Mouse (Mus musculus) myocyte (in vitro differentiated cells): ENCODE results near the gene Oser1. TPM values are rescaled to one million over a fixed set of nuclear protein-coding genes. Genes with fewer than 3 reads are reported as not detected.

Source experiments
- H3K27me3 ChIP-seq: one replicate; pipeline ENCODE4 v1.6.1; 2011; ENCODE audit not compliant: control insufficient read depth, insufficient read depth, insufficient read length
- H3K36me3 ChIP-seq: one replicate; pipeline ENCODE4 v1.6.1; 2011; ENCODE audit not compliant: control insufficient read depth, insufficient read depth
- H3K4me2 ChIP-seq: one replicate; pipeline ENCODE4 v1.6.1; 2011; ENCODE audit warnings: low read depth, control low read depth
- H3K4me3 ChIP-seq: one replicate; pipeline ENCODE4 v1.5.1; 2011; ENCODE audit warnings: mild to moderate bottlenecking, control low read depth, moderate library complexity
- H3K79me2 ChIP-seq: one replicate; pipeline ENCODE4 v1.6.1; 2011; ENCODE audit not compliant: control insufficient read depth, insufficient read depth
- H3ac ChIP-seq: one replicate; pipeline ENCODE4 v1.6.1; 2011; ENCODE audit not compliant: control insufficient read depth, insufficient read length
- CEBPB ChIP-seq: IDR thresholded peaks from 2 replicates; pipeline ENCODE4 v1.6.1; 2011; ENCODE audit warnings: mild to moderate bottlenecking, moderate library complexity; ENCODE audit not compliant: poor library complexity, insufficient read depth, severe bottlenecking
- E2F4 ChIP-seq: IDR thresholded peaks from one replicate; pipeline ENCODE4 v1.6.1; 2011; ENCODE audit warnings: mild to moderate bottlenecking, control low read depth, moderate library complexity; ENCODE audit not compliant: insufficient read depth
- MAX ChIP-seq: IDR thresholded peaks from one replicate; pipeline ENCODE4 v1.6.1; 2011; ENCODE audit warnings: low read depth, mild to moderate bottlenecking, control low read depth
- MYOD1 ChIP-seq, 3 experiments: IDR thresholded peaks; one replicate each; pipeline ENCODE4 v1.6.1; 2011; ENCODE audit warnings: control low read depth in 2 of 3, low read depth in 2 of 3, mild to moderate bottlenecking in 2 of 3, moderate library complexity in 1 of 3; ENCODE audit not compliant: insufficient read length in 2 of 3, control insufficient read depth in 1 of 3
- MYOG ChIP-seq, 3 experiments: IDR thresholded peaks; one replicate each; pipeline ENCODE4 v1.6.1; 2011; ENCODE audit warnings: control low read depth in 2 of 3, low read depth in 2 of 3, mild to moderate bottlenecking in 2 of 3; ENCODE audit not compliant: insufficient read length in 2 of 3, control insufficient read depth in 1 of 3, insufficient read depth in 1 of 3
- POLR2A ChIP-seq: IDR thresholded peaks from one replicate; pipeline ENCODE4 v1.6.1; 2011; ENCODE audit warnings: low read depth, mild to moderate bottlenecking, control low read depth, moderate library complexity; ENCODE audit not compliant: insufficient read length
- POLR2AphosphoS2 ChIP-seq: IDR thresholded peaks from one replicate; pipeline ENCODE4 v1.6.1; 2011; ENCODE audit warnings: low read depth, control low read depth; ENCODE audit not compliant: insufficient read length
- REST ChIP-seq: IDR thresholded peaks from one replicate; pipeline ENCODE4 v1.6.1; 2011; ENCODE audit warnings: mild to moderate bottlenecking, control low read depth, moderate library complexity; ENCODE audit not compliant: insufficient read depth, insufficient read length
- SRF ChIP-seq: IDR thresholded peaks from one replicate; pipeline ENCODE4 v1.6.1; 2011; ENCODE audit warnings: low read depth; ENCODE audit not compliant: control insufficient read depth, insufficient read length
- TCF12 ChIP-seq: IDR thresholded peaks from one replicate; pipeline ENCODE4 v1.6.1; 2011; ENCODE audit warnings: mild to moderate bottlenecking, control low read depth; ENCODE audit not compliant: poor library complexity, insufficient read depth, severe bottlenecking
- TCF3 ChIP-seq: IDR thresholded peaks from one replicate; pipeline ENCODE4 v1.6.1; 2011; ENCODE audit warnings: low read depth, control low read depth; ENCODE audit not compliant: insufficient read length
- USF1 ChIP-seq: IDR thresholded peaks from one replicate; pipeline ENCODE4 v1.6.1; 2011; ENCODE audit warnings: low read depth, mild to moderate bottlenecking, control low read depth, moderate library complexity
- polyA plus RNA-seq: library from polyadenylated mRNA; unstranded; fragments of >200 nt; fragmentation: generic; extraction: Trizol; gene quantifications from one replicate; pipeline ENCODE4 v1.2.1, GENCODE M21; 2012; ENCODE audit warnings: missing spikeins

Gene Oser1
- polyA plus RNA-seq, 1 experiment, result 30.3 TPM

- no peak overlapping the region for H3K4me2 ChIP-seq
- no peak overlapping the region for H3ac ChIP-seq
- no peak for TF ChIP-seq USF1
- TF ChIP-seq TCF3, result no peak
- TF ChIP-seq POLR2AphosphoS2, result no peak
- TF ChIP-seq MYOG (IDR thresholded peaks at IDR 0.05; ENCODE audit: control insufficient read depth in 1 of 3, insufficient read depth in 1 of 3, insufficient read length in 2 of 3, low read depth in 2 of 3), result no peak
- no peak for TF ChIP-seq E2F4
- no peak for TF ChIP-seq REST
- no peak for TF ChIP-seq TCF12
- no peak for TF ChIP-seq SRF
- H3K79me2 ChIP-seq, result peaks cover 75% of the 10 kb centered on the region
- peaks cover 10% of the 10 kb centered on the region for H3K36me3 ChIP-seq
- H3K4me3 ChIP-seq, result no peak overlapping the region
- H3K27me3 ChIP-seq, result no peaks in the 10 kb centered on the region
Measured at GRCm38 (mm10) chr2:163381246-163381645, 43.3 kb downstream of the Oser1 start.

DNA sequence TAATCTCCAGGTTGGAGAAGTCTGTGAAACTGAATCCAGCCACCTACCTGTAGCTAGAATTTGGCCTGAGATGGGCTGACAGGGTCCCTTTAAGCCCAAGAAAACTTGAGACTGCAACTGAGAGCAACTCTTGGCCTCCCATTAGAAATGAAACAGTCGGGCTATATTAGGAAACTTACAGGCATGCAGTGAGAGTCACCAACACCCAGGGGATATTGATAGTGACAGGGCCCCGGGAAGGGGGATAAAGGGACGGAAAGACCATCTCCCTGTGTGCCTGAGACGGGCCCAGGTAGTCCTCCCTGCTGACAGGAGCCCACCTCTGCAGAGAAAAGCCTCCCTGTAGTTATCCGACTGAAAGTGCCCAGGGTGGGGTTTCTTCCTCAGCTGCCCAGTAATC is 45.1 kb downstream of the Oser1 start:
- TF ChIP-seq MAX, result no peak
- no peak for TF ChIP-seq CEBPB
- no peak for TF ChIP-seq POLR2AphosphoS2
- Histone ChIP-seq H3K79me2 (peaks cover 58% of the 10 kb centered on the region), H3K4me2 (no peak overlapping the region), H3ac (no peak overlapping the region), H3K4me3 (no peak overlapping the region), H3K36me3 (peaks cover 20% of the 10 kb centered on the region), H3K27me3 (no peaks in the 10 kb centered on the region)

DNA sequence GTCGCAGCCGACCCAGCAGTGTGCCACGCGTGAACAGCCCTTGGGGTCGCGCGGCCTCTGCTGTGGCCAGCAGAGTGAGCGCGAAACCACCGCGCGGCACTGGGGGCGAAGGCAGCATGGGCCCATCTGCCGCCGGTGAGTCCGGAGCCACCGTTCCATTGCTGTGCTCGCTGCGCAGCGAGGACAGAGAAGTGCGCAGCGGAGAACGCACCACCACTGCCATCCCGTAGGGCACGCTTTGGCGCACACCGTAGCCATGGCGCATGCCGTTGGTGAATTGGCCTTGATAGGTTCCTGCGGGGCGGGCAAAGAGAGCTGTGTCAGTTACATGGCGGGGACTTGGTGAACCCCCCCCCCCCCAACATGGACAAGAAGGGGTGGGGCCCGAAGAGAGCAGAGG is 48.4 kb downstream of the Oser1 start:
- Histone ChIP-seq H3K36me3 (peaks cover 36% of the 10 kb centered on the region), H3K79me2 (peaks cover 46% of the 10 kb centered on the region), H3K4me3 (no peak overlapping the region), H3ac (no peak overlapping the region), H3K4me2 (no peak overlapping the region), H3K27me3 (no peaks in the 10 kb centered on the region)
- TF ChIP-seq POLR2A (no peak), POLR2AphosphoS2 (peak; percentile 60)

DNA sequence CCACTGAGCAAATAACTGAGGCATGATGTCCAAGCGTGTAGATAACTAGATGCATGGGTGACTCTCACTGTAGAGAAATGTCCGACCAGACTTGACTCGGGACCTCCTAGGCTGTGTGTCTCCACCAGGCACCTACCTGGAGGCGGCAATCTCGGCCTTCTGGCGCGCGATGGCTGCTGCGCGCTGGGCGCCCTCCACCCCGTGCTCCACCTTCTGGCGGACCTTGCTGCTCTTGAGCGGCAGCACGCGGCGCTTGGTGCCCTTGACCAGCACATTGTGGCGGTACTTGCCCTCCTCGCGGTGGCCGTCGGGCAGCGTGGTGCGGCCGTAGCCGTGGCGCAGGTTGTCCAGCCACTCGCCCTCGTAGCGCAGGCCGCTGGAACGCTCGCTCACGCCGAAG is 49.0 kb downstream of the Oser1 start:
- H3K36me3 ChIP-seq, result peaks cover 42% of the 10 kb centered on the region
- no peak overlapping the region for H3K4me2 ChIP-seq
- no peak overlapping the region for H3ac ChIP-seq
- H3K27me3 ChIP-seq, result no peaks in the 10 kb centered on the region
- H3K79me2 ChIP-seq, result peaks cover 45% of the 10 kb centered on the region
- no peak overlapping the region for H3K4me3 ChIP-seq
- TF ChIP-seq POLR2AphosphoS2 (peak; percentile 65), MAX (no peak), MYOG (IDR thresholded peaks at IDR 0.05; ENCODE audit: control insufficient read depth in 1 of 3, insufficient read depth in 1 of 3, insufficient read length in 2 of 3, low read depth in 2 of 3) (peak in 1 of 3 experiments; percentile 49), POLR2A (peak; percentile 53)

GRCm38 (mm10) chr2:163372627-163373026 is 51.9 kb downstream of the Oser1 start:
- no peak for TF ChIP-seq MYOG (IDR thresholded peaks at IDR 0.05; ENCODE audit: control insufficient read depth in 1 of 3, insufficient read depth in 1 of 3, insufficient read length in 2 of 3, low read depth in 2 of 3)
- peak; percentile 70 for TF ChIP-seq POLR2AphosphoS2
- no peak for TF ChIP-seq MAX
- TF ChIP-seq CEBPB, result no peak
- no peak for TF ChIP-seq MYOD1 (IDR thresholded peaks at IDR 0.05; ENCODE audit: control insufficient read depth in 1 of 3, insufficient read length in 2 of 3, low read depth in 2 of 3)
- no peak for TF ChIP-seq TCF12
- TF ChIP-seq USF1, result no peak
- peak; percentile 57 for TF ChIP-seq POLR2A
- TF ChIP-seq REST, result no peak
- no peak for TF ChIP-seq TCF3
- TF ChIP-seq SRF, result no peak
- TF ChIP-seq E2F4, result no peak
- H3K27me3 ChIP-seq, result no peaks in the 10 kb centered on the region
- no peak overlapping the region for H3K4me2 ChIP-seq
- H3ac ChIP-seq, result no peak overlapping the region
- H3K79me2 ChIP-seq, result peaks cover 45% of the 10 kb centered on the region
- peaks cover 40% of the 10 kb centered on the region for H3K36me3 ChIP-seq
- no peak overlapping the region for H3K4me3 ChIP-seq

DNA sequence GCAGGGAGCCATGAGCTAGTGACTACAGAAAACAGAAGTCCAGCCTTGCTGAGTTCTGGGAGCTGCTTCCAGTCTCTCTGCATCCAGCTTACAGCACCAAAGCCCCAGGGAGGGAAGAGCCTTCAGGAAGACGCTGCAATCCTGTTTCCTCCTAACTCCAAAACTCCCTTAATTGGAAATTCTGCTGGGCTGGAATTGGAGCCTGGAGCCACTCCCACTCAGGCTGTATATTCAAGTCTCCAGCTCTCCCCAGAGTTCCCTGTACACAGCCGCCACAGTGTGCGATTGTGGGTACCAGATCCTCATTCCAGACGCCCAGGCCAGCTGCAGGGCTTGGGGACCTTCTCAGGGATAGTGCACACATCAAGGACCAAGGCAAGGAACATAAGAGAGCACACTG is 54.3 kb downstream of the Oser1 start:
- Histone ChIP-seq H3K27me3 (no peaks in the 10 kb centered on the region), H3ac (no peak overlapping the region), H3K4me3 (no peak overlapping the region), H3K36me3 (peaks cover 41% of the 10 kb centered on the region), H3K79me2 (peaks cover 52% of the 10 kb centered on the region), H3K4me2 (no peak overlapping the region)
- no peak for TF ChIP-seq MAX
- no peak for TF ChIP-seq MYOG (IDR thresholded peaks at IDR 0.05; ENCODE audit: control insufficient read depth in 1 of 3, insufficient read depth in 1 of 3, insufficient read length in 2 of 3, low read depth in 2 of 3)
- TF ChIP-seq CEBPB, result no peak
- TF ChIP-seq SRF, result no peak
- TF ChIP-seq REST, result no peak
- TF ChIP-seq POLR2A, result peak; percentile 3
- no peak for TF ChIP-seq TCF3
- TF ChIP-seq TCF12, result no peak
- TF ChIP-seq USF1, result no peak
- no peak for TF ChIP-seq E2F4
- TF ChIP-seq MYOD1 (IDR thresholded peaks at IDR 0.05; ENCODE audit: control insufficient read depth in 1 of 3, insufficient read length in 2 of 3, low read depth in 2 of 3), result no peak
- TF ChIP-seq POLR2AphosphoS2, result peak; percentile 3
